Mouse (Mus musculus) kidney, embryonic 14.5 days (tissue): ENCODE data around the gene Sema4d. TPM values are rescaled to one million over a fixed set of nuclear protein-coding genes. Genes with fewer than 3 reads are reported as not detected.
"Not testable (repeated sequence)": the region's sequence is repeated elsewhere in the genome, so short reads cannot be mapped to it uniquely, and the experiment has no call there.

ENCODE experiments used
- ATAC-seq: fragments of 200-750 bp; cut with Nextera tagmentation; 2 replicates; pipeline ENCODE4 v1.8.0; 2017; ENCODE audit warnings: moderate number of reproducible peaks, mild to moderate bottlenecking, moderate TSS enrichment, moderate library complexity; ENCODE audit not compliant: low FRiP score, low TSS enrichment
- H3K27ac ChIP-seq: fragments of 300-500 bp; sonication (generic); 2 replicates; pipeline ENCODE4 v1.5.1; 2014; ENCODE audit warnings: low read depth, mild to moderate bottlenecking, low read length, moderate library complexity, mixed read lengths
- H3K27me3 ChIP-seq: fragments of 300-500 bp; sonication (generic); 2 replicates; pipeline ENCODE4 v1.6.1; 2014; ENCODE audit warnings: mild to moderate bottlenecking, low read length; ENCODE audit not compliant: control insufficient read depth, insufficient read depth
- H3K36me3 ChIP-seq: fragments of 300-500 bp; sonication (generic); 2 replicates; pipeline ENCODE4 v1.6.1; 2014; ENCODE audit warnings: low read length, mixed read lengths; ENCODE audit not compliant: control insufficient read depth, insufficient read depth
- H3K4me1 ChIP-seq: fragments of 300-500 bp; sonication (generic); 2 replicates; pipeline ENCODE4 v1.6.1; 2014; ENCODE audit warnings: low read length, mixed read lengths; ENCODE audit not compliant: control insufficient read depth, insufficient read depth
- H3K4me2 ChIP-seq: fragments of 300-500 bp; sonication (generic); replicated peaks from 2 replicates; pipeline ENCODE4 v1.6.1; 2014; ENCODE audit warnings: low read depth, mild to moderate bottlenecking, low read length
- H3K4me3 ChIP-seq: fragments of 300-500 bp; sonication (generic); 2 replicates; pipeline ENCODE4 v1.5.1; 2014; ENCODE audit warnings: mild to moderate bottlenecking, low read length
- H3K9ac ChIP-seq: fragments of 300-500 bp; sonication (generic); 2 replicates; pipeline ENCODE4 v1.6.1; 2014; ENCODE audit warnings: low read depth, mild to moderate bottlenecking, low read length, moderate library complexity
- H3K9me3 ChIP-seq: fragments of 300-500 bp; sonication (generic); 2 replicates; pipeline ENCODE4 v1.6.1; 2016; ENCODE audit warnings: low read length; ENCODE audit not compliant: control insufficient read depth
- WGBS: fragments of 180-500 bp; shearing (Covaris S2); extraction: QIAGEN DNeasy Blood & Tissue Kit; methylation state at CpG from one replicate; pipeline ENCODE4 v1.1.7; 2014; 5-methylcytosine and 5-hydroxymethylcytosine counted together
- polyA plus RNA-seq: library from polyadenylated mRNA; unstranded; fragments of >200 nt; fragmentation: Nextera tagmentation; extraction: Ambion mirVana; gene quantifications from 2 replicates; pipeline ENCODE4 v1.2.1, GENCODE M21; 2014

Gene Sema4d
- polyA plus RNA-seq, 1 experiment from 2014 or later: 20.2 TPM

GRCm38 (mm10) chr13:51834520-51834919 lies 41.0 kb upstream of the Sema4d start:
- H3K9ac ChIP-seq: no peak overlapping the region
- H3K4me2 ChIP-seq: no peak overlapping the region
- no peaks in the 10 kb centered on the region for H3K36me3 ChIP-seq
- H3K4me1 ChIP-seq: peaks cover 9% of the 10 kb centered on the region; the same call in 1 of the 2 replicates
- no peak overlapping the region for H3K4me3 ChIP-seq
- ATAC-seq: no peak
- no peaks in the 10 kb centered on the region for H3K27me3 ChIP-seq
- no peak overlapping the region for H3K27ac ChIP-seq
- WGBS: 70% methylated on average over 2 of the region's 2 CpGs
- no peaks in the 10 kb centered on the region for H3K9me3 ChIP-seq

GRCm38 (mm10) chr13:51834024-51834423 lies 40.5 kb upstream of the Sema4d start:
- H3K27ac ChIP-seq, H3K4me2 ChIP-seq, H3K27me3 ChIP-seq, H3K4me1 ChIP-seq, H3K9me3 ChIP-seq, H3K9ac ChIP-seq, H3K4me3 ChIP-seq, H3K36me3 ChIP-seq, ATAC-seq: not testable (repeated sequence)
- WGBS: 65% methylated on average over 8 of the region's 8 CpGs

GRCm38 (mm10) chr13:51833611-51834010 lies 40.1 kb upstream of the Sema4d start:
- Histone ChIP-seq H3K4me3 (no peak overlapping the region), H3K27ac (no peak overlapping the region), H3K9ac (no peak overlapping the region), H3K4me2 (no peak overlapping the region), H3K27me3 (no peaks in the 10 kb centered on the region), H3K9me3 (no peaks in the 10 kb centered on the region), H3K4me1 (peaks cover 9% of the 10 kb centered on the region; the same call in 1 of the 2 replicates), H3K36me3 (no peaks in the 10 kb centered on the region)
- 46% methylated on average over 2 of the region's 2 CpGs for WGBS
- no peak for ATAC-seq

DNA sequence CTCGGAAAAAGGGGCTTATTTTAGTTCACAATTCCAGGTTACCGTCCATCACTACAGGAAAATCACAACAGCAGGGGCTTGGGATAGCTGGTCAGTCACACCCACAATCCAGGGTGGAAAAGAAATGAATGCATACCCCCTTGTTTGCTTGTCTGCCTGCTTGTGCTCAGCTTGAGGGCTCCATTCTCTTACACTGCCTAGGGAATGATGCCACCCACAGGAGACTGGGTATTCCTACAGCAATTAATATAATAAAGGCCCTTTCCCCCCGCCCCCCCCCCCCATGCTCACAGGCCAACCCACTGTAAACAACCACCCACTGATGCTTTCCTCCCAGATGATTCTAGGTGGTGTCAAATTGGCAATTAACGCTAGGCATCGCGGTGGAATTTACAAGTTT lies 38.9 kb upstream of the Sema4d start:
- 83% methylated on average over 6 of the region's 6 CpGs for WGBS
- H3K27ac ChIP-seq: no peak overlapping the region
- no peak for ATAC-seq
- no peaks in the 10 kb centered on the region for H3K27me3 ChIP-seq
- no peak overlapping the region for H3K9ac ChIP-seq
- no peaks in the 10 kb centered on the region for H3K9me3 ChIP-seq
- H3K4me1 ChIP-seq: peaks cover 9% of the 10 kb centered on the region; the same call in 1 of the 2 replicates
- H3K4me3 ChIP-seq: no peak overlapping the region
- no peak overlapping the region for H3K4me2 ChIP-seq
- H3K36me3 ChIP-seq: no peaks in the 10 kb centered on the region

GRCm38 (mm10) chr13:51830744-51831450 lies 37.4 kb upstream of the Sema4d start:
- no peaks in the 10 kb centered on the region for H3K27me3 ChIP-seq
- H3K36me3 ChIP-seq: no peaks in the 10 kb centered on the region
- peaks cover 9% of the 10 kb centered on the region; the same call in 1 of the 2 replicates for H3K4me1 ChIP-seq
- no peak overlapping the region for H3K9ac ChIP-seq
- no peak overlapping the region for H3K27ac ChIP-seq
- ATAC-seq: no peak
- WGBS: 24% methylated on average over 10 of the region's 10 CpGs
- no peak overlapping the region for H3K4me3 ChIP-seq
- H3K9me3 ChIP-seq: no peaks in the 10 kb centered on the region
- H3K4me2 ChIP-seq: no peak overlapping the region

- Histone ChIP-seq H3K4me2 (no peak overlapping the region; the same call in 1 of the 2 replicates), H3K4me3 (no peak overlapping the region), H3K27ac (peak overlapping the region; percentile 48; the same call in 1 of the 2 replicates), H3K36me3 (no peaks in the 10 kb centered on the region), H3K9me3 (no peaks in the 10 kb centered on the region), H3K9ac (no peak overlapping the region), H3K27me3 (no peaks in the 10 kb centered on the region), H3K4me1 (peaks cover 5% of the 10 kb centered on the region; the same call in 1 of the 2 replicates)
- ATAC-seq: peak; percentile 17; the same call in 1 of the 2 replicates
- WGBS: 36% methylated on average over 8 of the region's 8 CpGs
Observed at GRCm38 (mm10) chr13:51823822-51824495, 30.4 kb upstream of the Sema4d start.

- Histone ChIP-seq H3K4me2 (no peak overlapping the region), H3K4me3 (no peak overlapping the region), H3K36me3 (no peaks in the 10 kb centered on the region), H3K9ac (no peak overlapping the region), H3K9me3 (no peaks in the 10 kb centered on the region), H3K27ac (no peak overlapping the region), H3K27me3 (no peaks in the 10 kb centered on the region), H3K4me1 (peaks cover 5% of the 10 kb centered on the region; the same call in 1 of the 2 replicates)
- WGBS: 62% methylated on average over 3 of the region's 3 CpGs
- no peak for ATAC-seq
Observed at GRCm38 (mm10) chr13:51821988-51822387, 28.4 kb upstream of the Sema4d start.

- H3K36me3 ChIP-seq: no peaks in the 10 kb centered on the region
- H3K9me3 ChIP-seq: no peaks in the 10 kb centered on the region
- H3K9ac ChIP-seq: no peak overlapping the region
- ATAC-seq: no peak
- H3K4me1 ChIP-seq: peaks cover 4% of the 10 kb centered on the region; the same call in 1 of the 2 replicates
- no peak overlapping the region for H3K4me2 ChIP-seq
- H3K27ac ChIP-seq: no peak overlapping the region
- no peaks in the 10 kb centered on the region for H3K27me3 ChIP-seq
- no peak overlapping the region for H3K4me3 ChIP-seq
- 80% methylated on average over 6 of the region's 6 CpGs for WGBS
Observed at GRCm38 (mm10) chr13:51819351-51819750, 25.8 kb upstream of the Sema4d start.

- peaks cover under 1% of the 10 kb centered on the region; the same call in 1 of the 2 replicates for H3K4me1 ChIP-seq
- 76% methylated on average over 3 of the region's 3 CpGs for WGBS
- H3K4me3 ChIP-seq: no peak overlapping the region
- H3K27ac ChIP-seq: no peak overlapping the region
- 0 out of 2 replicates have a peak, but pooled peaks have one; percentile 5 for ATAC-seq
- H3K4me2 ChIP-seq: no peak overlapping the region
- no peaks in the 10 kb centered on the region for H3K36me3 ChIP-seq
- no peaks in the 10 kb centered on the region for H3K9me3 ChIP-seq
- no peak overlapping the region for H3K9ac ChIP-seq
- no peaks in the 10 kb centered on the region for H3K27me3 ChIP-seq
Observed at GRCm38 (mm10) chr13:51818944-51819326, 25.4 kb upstream of the Sema4d start.
